ENCODE assay signal across 14 mouse cellular contexts in genomic region chr15:36715159-36715558, GRCm38 (mm10).
DNase-seq lines count a peak whose midpoint lies in the region; TF ChIP-seq lines count a peak whose summit lies in the region.
"Had no signal": no experiment of that assay in that cellular context is flagged by ENCODE, and none has a peak within 500 bp of the region (broad histone marks: within the 10 kb centered on the region; RNA-seq: fewer than 3 reads in every experiment).

No protein-coding gene starts in this region.

- intact Hi-C loops in gastrocnemius, adult 2 months (cut with DNase I) = loop anchor here (5.0 kb wide), 3 partner anchors 222 to 387 kb away; partner anchors contain the start of gene Zfp706

- TF ChIP-seq CTCF in gastrocnemius, adult 2 months (IDR thresholded peaks at IDR 0.05) = no peak
- TF ChIP-seq CTCF in layer of hippocampus, adult 2 months (conservative IDR thresholded peaks at IDR 0.05) = no peak
- TF ChIP-seq CTCF in spleen, adult 2 months (IDR thresholded peaks at IDR 0.05; ENCODE audit: extremely low read depth, insufficient read depth, insufficient read length, insufficient replicate concordance) = no peak

- H3K36me3 ChIP-seq in spleen, adult 2 months (ENCODE audit: control insufficient read depth, insufficient read depth, low read length) = no peaks in the 10 kb centered on the region
- H3K36me3 ChIP-seq: embryonic facial prominence, embryonic 13.5 days; forebrain, embryonic 10.5 days; heart, embryonic 10.5 days; limb, embryonic 12.5 days had no signal

- WGBS in spleen, adult 2 months = 91% methylated on average over 6 of the region's 6 CpGs

- TF ChIP-seq POLR2A in spleen, adult 2 months (IDR thresholded peaks at IDR 0.05; ENCODE audit: low read depth, low read length) = no peak

- DNase-seq in gastrocnemius, adult 2 months = no peak
- DNase-seq in gastrocnemius, adult 8-10 months (ENCODE audit: low spot score in 2 of 2) = no peak
- DNase-seq in layer of hippocampus, adult 2 months (ENCODE audit: low spot score in 2 of 2) = no peak
- no peak for DNase-seq in layer of hippocampus, postnatal 10 days (ENCODE audit: low spot score in 2 of 2)
- DNase-seq in spleen, adult 2 months (ENCODE audit: low read depth in 1 of 2, low spot score in 2 of 2) = no peak
- no peak for DNase-seq in spleen, postnatal 14 days (ENCODE audit: low spot score in 2 of 2)
- no peak for DNase-seq in yolk sac, embryonic 10.5 days (ENCODE audit: low spot score)
- no peak for DNase-seq in frontal cortex, postnatal 14 days (ENCODE audit: low spot score in 2 of 2)
- DNase-seq: lung, postnatal 10 days; right cerebral cortex, adult 18-20 months had no signal

- H3K4me1 ChIP-seq in spleen, adult 2 months (ENCODE audit: control insufficient read depth, insufficient read depth, insufficient read length) = peaks cover 12% of the 10 kb centered on the region; the same call in 1 of the 2 replicates

- no peaks in the 10 kb centered on the region for H3K27me3 ChIP-seq in spleen, adult 2 months (ENCODE audit: control insufficient read depth, insufficient read depth, low read length)
- H3K27me3 ChIP-seq: embryonic facial prominence, embryonic 13.5 days; limb, embryonic 12.5 days had no signal

- H3K27ac ChIP-seq in gastrocnemius, adult 2 months = peak overlapping the region; percentile 94; the same call in 1 of the 2 replicates
- peak overlapping the region; percentile 28; the same call in 1 of the 2 replicates for H3K27ac ChIP-seq in layer of hippocampus, adult 2 months
- H3K27ac ChIP-seq in spleen, adult 2 months (ENCODE audit: insufficient read depth, low read length) = peak overlapping the region; percentile 89; the same call in 1 of the 2 replicates
- H3K27ac ChIP-seq: embryonic facial prominence, embryonic 13.5 days; limb, embryonic 12.5 days had no signal

- no peak overlapping the region for H3K4me3 ChIP-seq in gastrocnemius, adult 2 months
- H3K4me3 ChIP-seq in layer of hippocampus, adult 2 months = no peak overlapping the region
- no peak overlapping the region for H3K4me3 ChIP-seq in spleen, adult 2 months (ENCODE audit: extremely low read depth, insufficient read depth, insufficient read length)

Comparison
In these comparisons a context has a peak if more than half of its experiments do, and no peak if none do; other contexts are left out.
1. H3K27ac ChIP-seq: peak in every context shown above with its lines; median percentile 94 in gastrocnemius, adult 2 months; 89 in spleen, adult 2 months; 28 in layer of hippocampus, adult 2 months.